Mouse (Mus musculus): ENCODE measurements around the gene Mars2.

The Mars2 gene

GRCm38 (mm10) chr1:55224111-55224510 lies 12.9 kb upstream of the Mars2 start:
- DNase-seq: no peak

- no peak for DNase-seq
Observed at GRCm38 (mm10) chr1:55225398-55225797, 11.6 kb upstream of the Mars2 start.

GRCm38 (mm10) chr1:55226011-55226857 lies 10.7 kb upstream of the Mars2 start, which contains the start of gene Rftn2:
Rftn2 (minus strand) TSS chr1:55226782.
- DNase-seq: no peak

DNA sequence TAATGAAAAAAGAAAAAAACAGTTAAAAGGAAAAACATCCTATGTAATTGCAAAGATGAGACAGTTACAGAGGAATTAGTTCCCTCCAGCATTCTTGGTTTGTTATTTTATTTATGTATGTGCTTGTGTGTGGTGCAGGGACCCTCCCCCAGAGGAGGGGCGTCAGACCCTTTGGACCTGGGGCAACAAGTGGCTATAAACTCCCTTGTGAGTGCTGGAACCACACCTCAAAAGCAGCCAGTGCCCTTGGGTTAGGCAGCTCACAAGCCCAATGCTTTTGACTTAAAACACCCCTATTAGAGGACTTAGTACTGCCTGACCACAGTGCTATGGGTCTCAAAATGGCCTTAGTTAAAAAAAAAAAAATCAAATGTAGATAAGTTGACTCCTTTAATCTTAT lies 9.6 kb upstream of the Mars2 start:
- no peak for DNase-seq

- DNase-seq: no peak
Observed at GRCm38 (mm10) chr1:55228256-55228884, 8.6 kb upstream of the Mars2 start.

- no peak for DNase-seq
Observed at GRCm38 (mm10) chr1:55234910-55235520, 2.0 kb upstream of the Mars2 start.

- no peak for DNase-seq
Observed at GRCm38 (mm10) chr1:55236487-55236886, 490 bp upstream of the Mars2 start.

- peak; percentile 23 for DNase-seq
Observed at GRCm38 (mm10) chr1:55237643-55238161, 725 bp downstream of the Mars2 start.

DNA sequence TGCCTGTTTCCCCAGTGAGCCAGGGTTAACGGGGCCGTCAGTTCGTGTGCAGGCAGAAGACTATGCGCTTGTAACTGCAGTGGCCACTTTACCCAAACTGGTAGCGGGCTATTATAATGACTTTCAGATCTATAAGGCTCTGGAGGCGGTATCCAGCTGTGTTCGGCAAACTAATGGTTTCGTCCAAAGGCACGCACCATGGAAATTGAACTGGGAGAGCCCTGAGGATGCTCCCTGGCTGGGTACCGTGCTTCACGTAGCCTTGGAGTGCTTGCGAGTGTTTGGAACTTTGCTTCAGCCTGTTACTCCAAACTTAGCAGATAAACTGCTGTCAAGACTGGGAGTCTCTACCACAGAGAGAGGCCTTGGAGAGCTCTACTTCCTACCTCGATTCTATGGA lies 1.5 kb downstream of the Mars2 start:
- no peak for DNase-seq

- no peak for DNase-seq
Observed at GRCm38 (mm10) chr1:55239237-55239636, 2.3 kb downstream of the Mars2 start.

DNA sequence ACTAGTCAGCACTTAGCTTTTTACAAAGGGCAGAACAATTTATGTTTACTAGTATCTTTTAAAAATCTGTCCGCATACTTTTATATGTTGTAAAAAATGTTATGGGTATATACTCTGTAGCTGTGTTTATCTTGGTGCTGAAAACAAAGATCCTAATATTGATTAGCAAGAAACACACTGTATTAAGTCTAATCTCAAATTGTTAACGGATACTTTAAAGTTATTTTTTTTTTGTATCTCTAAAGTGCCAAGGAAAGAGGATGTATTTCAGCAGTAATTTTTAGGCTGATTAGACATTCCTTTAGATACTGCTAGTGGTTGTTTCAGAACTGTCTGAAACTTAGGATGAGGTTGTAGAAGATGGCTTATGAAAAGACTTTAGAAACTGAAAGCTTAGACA lies 9.4 kb downstream of the Mars2 start:
- no peak for DNase-seq

- DNase-seq: no peak
Observed at GRCm38 (mm10) chr1:55264385-55264784, 27.4 kb downstream of the Mars2 start.

GRCm38 (mm10) chr1:55265447-55265846 lies 28.5 kb downstream of the Mars2 start:
- DNase-seq: no peak

- DNase-seq: no peak
Observed at GRCm38 (mm10) chr1:55279081-55279480, 42.1 kb downstream of the Mars2 start.

Data from right cerebral cortex, postnatal 4 days (tissue).